Mouse (Mus musculus): ENCODE data around the gene B3galt4. TPM values are rescaled to one million over a fixed set of nuclear protein-coding genes. Genes with fewer than 3 reads are reported as not detected.
"Not testable (repeated sequence)": the region's sequence is repeated elsewhere in the genome, so short reads cannot be mapped to it uniquely, and the experiment has no call there.

The B3galt4 gene
- 1 to 10 TPM; 7.1 to 7.2 TPM for total RNA-seq (2021)
- long read RNA-seq, experiment 1, partial matches to known transcripts, result 0 of 2 reads
- long read RNA-seq, experiment 1, other reads (novel, unspliced or antisense), result 0 of 2 reads
- long read RNA-seq, experiment 2, transcript B3galt4-201 (1 exons, 1,580 nt), result major isoform, 9 of 9 reads
- long read RNA-seq, experiment 2, partial matches to known transcripts, result 0 of 9 reads
- long read RNA-seq, experiment 2, other reads (novel, unspliced or antisense), result 0 of 9 reads

GRCm38 (mm10) chr17:33951021-33951946, at the start of gene B3galt4:
Gene B3galt4, minus strand, starts transcription at chr17:33951488.
- peak; percentile 57 to 70 for DNase-seq (ENCODE audit: low spot score in 2 of 2)

- DNase-seq (ENCODE audit: low spot score in 2 of 2), result not testable (repeated sequence)
Observed at GRCm38 (mm10) chr17:34000796-34001195, 49.5 kb upstream of the B3galt4 start.

- peak; percentile 74 to 80 for DNase-seq (ENCODE audit: low spot score in 2 of 2)
Observed at GRCm38 (mm10) chr17:34000150-34000537, 48.9 kb upstream of the B3galt4 start, which contains the start of gene H2-K1. Gene H2-K1, minus strand, starts transcription at chr17:34000347.

GRCm38 (mm10) chr17:33999341-34000149, 48.3 kb upstream of the B3galt4 start:
- no peak for DNase-seq (ENCODE audit: low spot score in 2 of 2)

- not testable (repeated sequence) for DNase-seq (ENCODE audit: low spot score in 2 of 2)
Observed at GRCm38 (mm10) chr17:33998697-33999096, 47.4 kb upstream of the B3galt4 start.

GRCm38 (mm10) chr17:33997025-33997424, 45.7 kb upstream of the B3galt4 start:
- DNase-seq (ENCODE audit: low spot score in 2 of 2), result not testable (repeated sequence)

GRCm38 (mm10) chr17:33995651-33996050, 44.4 kb upstream of the B3galt4 start:
- no peak for DNase-seq (ENCODE audit: low spot score in 2 of 2)

GRCm38 (mm10) chr17:33994959-33995358, 43.7 kb upstream of the B3galt4 start:
- DNase-seq (ENCODE audit: low spot score in 2 of 2), result no peak

GRCm38 (mm10) chr17:33991788-33992664, 40.7 kb upstream of the B3galt4 start:
- DNase-seq (ENCODE audit: low spot score in 2 of 2), result peak in 1 of 2 experiments; percentile 35

GRCm38 (mm10) chr17:33982136-33982535, 30.8 kb upstream of the B3galt4 start:
- DNase-seq (ENCODE audit: low spot score in 2 of 2), result not testable (repeated sequence)

GRCm38 (mm10) chr17:33981192-33981909, 30.1 kb upstream of the B3galt4 start:
- peak; percentile 40 to 72 for DNase-seq (ENCODE audit: low spot score in 2 of 2)

GRCm38 (mm10) chr17:33980181-33981035, 29.1 kb upstream of the B3galt4 start:
- DNase-seq (ENCODE audit: low spot score in 2 of 2), result no peak

- no peak for DNase-seq (ENCODE audit: low spot score in 2 of 2)
Observed at GRCm38 (mm10) chr17:33979512-33980050, 28.3 kb upstream of the B3galt4 start.

- peak in 1 of 2 experiments; percentile 51 for DNase-seq (ENCODE audit: low spot score in 2 of 2)
Observed at GRCm38 (mm10) chr17:33978631-33979031, 27.3 kb upstream of the B3galt4 start.

GRCm38 (mm10) chr17:33977861-33978557, 26.7 kb upstream of the B3galt4 start:
- DNase-seq (ENCODE audit: low spot score in 2 of 2), result no peak

- no peak for DNase-seq (ENCODE audit: low spot score in 2 of 2)
Observed at GRCm38 (mm10) chr17:33973572-33973971, 22.3 kb upstream of the B3galt4 start.

- no peak for DNase-seq (ENCODE audit: low spot score in 2 of 2)
Observed at GRCm38 (mm10) chr17:33972691-33973090, 21.4 kb upstream of the B3galt4 start.

- DNase-seq (ENCODE audit: low spot score in 2 of 2), result no peak
Observed at GRCm38 (mm10) chr17:33969394-33969793, 18.1 kb upstream of the B3galt4 start.
